Mouse (Mus musculus) embryonic facial prominence, embryonic 10.5 days (tissue): ENCODE measurements around the gene Gria1. TPM values are rescaled to one million over a fixed set of nuclear protein-coding genes. Genes with fewer than 3 reads are reported as not detected.

Experiments used
- DNase-seq: peaks from one replicate; pipeline ENCODE4 v3.0.0-alpha.2; 2017; ENCODE audit warnings: low spot score
- H3K27ac ChIP-seq: fragments of 300-500 bp; sonication (generic); replicated peaks from 2 replicates; pipeline ENCODE4 v1.5.1; 2016; ENCODE audit warnings: mild to moderate bottlenecking
- H3K27me3 ChIP-seq: fragments of 300-500 bp; sonication (generic); replicated peaks from 2 replicates; pipeline ENCODE4 v1.6.1; 2016; ENCODE audit warnings: low read depth, mild to moderate bottlenecking; ENCODE audit not compliant: poor library complexity, severe bottlenecking
- H3K36me3 ChIP-seq: fragments of 300-500 bp; sonication (generic); replicated peaks from 2 replicates; pipeline ENCODE4 v1.6.1; 2016; ENCODE audit warnings: mild to moderate bottlenecking, moderate library complexity
- H3K4me1 ChIP-seq: fragments of 300-500 bp; sonication (generic); 2 replicates; pipeline ENCODE4 v1.6.1; 2016
- H3K4me3 ChIP-seq: fragments of 300-500 bp; sonication (generic); 2 replicates; pipeline ENCODE4 v1.5.1; 2016; ENCODE audit warnings: mild to moderate bottlenecking, moderate library complexity
- H3K9me3 ChIP-seq: fragments of 300-500 bp; sonication (generic); 2 replicates; pipeline ENCODE4 v1.6.1; 2016; ENCODE audit warnings: mild to moderate bottlenecking
- WGBS: fragments of 180-500 bp; shearing (Covaris S2); methylation state at CpG from one replicate; pipeline ENCODE4 v1.1.7; 2016; 5-methylcytosine and 5-hydroxymethylcytosine counted together
- polyA plus RNA-seq: library from polyadenylated mRNA; unstranded; fragments of >200 nt; fragmentation: Nextera tagmentation; extraction: Ambion mirVana; gene quantifications from 2 replicates; pipeline ENCODE4 v1.2.1, GENCODE M21; 2016

Gria1 gene
- 1.1 and 1.3 TPM in 2 replicates for polyA plus RNA-seq

- H3K4me1 ChIP-seq = peaks cover 36% of the 10 kb centered on the region
- DNase-seq = peak; percentile 23
- H3K36me3 ChIP-seq = no peaks in the 10 kb centered on the region
- peaks cover 45% of the 10 kb centered on the region for H3K27me3 ChIP-seq
- no peaks in the 10 kb centered on the region for H3K9me3 ChIP-seq
- H3K27ac ChIP-seq = no peak within 1 kb of the TSS; the same call in 1 of the 2 replicates
- peak within 1 kb of the TSS; percentile 46 for H3K4me3 ChIP-seq
- WGBS = 22% methylated on average over 6 of the region's 6 CpGs
Observed at GRCm38 (mm10) chr11:57011024-57011690, at the start of gene Gria1. Gria1 (plus strand) TSS chr11:57011387.

- no peak overlapping the region for H3K27ac ChIP-seq
- H3K4me1 ChIP-seq = no peaks in the 10 kb centered on the region
- WGBS = 88% methylated on average over 3 of the region's 3 CpGs
- H3K36me3 ChIP-seq = no peaks in the 10 kb centered on the region
- H3K9me3 ChIP-seq = no peaks in the 10 kb centered on the region
- DNase-seq = no peak
- no peaks in the 10 kb centered on the region for H3K27me3 ChIP-seq
- H3K4me3 ChIP-seq = no peak overlapping the region
Observed at GRCm38 (mm10) chr11:56961751-56962150, 49.4 kb upstream of the Gria1 start.

GRCm38 (mm10) chr11:56972814-56973213 is 38.4 kb upstream of the Gria1 start:
- Histone ChIP-seq H3K36me3 (no peaks in the 10 kb centered on the region), H3K4me1 (no peaks in the 10 kb centered on the region), H3K4me3 (no peak overlapping the region), H3K27me3 (no peaks in the 10 kb centered on the region), H3K9me3 (0 out of 2 replicates have a peak, but pooled peaks cover 3% of the 10 kb centered on the region), H3K27ac (no peak overlapping the region)
- 87% methylated on average over 1 of the region's 1 CpGs for WGBS
- no peak for DNase-seq

GRCm38 (mm10) chr11:56984321-56985000 is 26.7 kb upstream of the Gria1 start:
- no peak for DNase-seq
- Histone ChIP-seq H3K4me1 (no peaks in the 10 kb centered on the region), H3K36me3 (no peaks in the 10 kb centered on the region), H3K4me3 (no peak overlapping the region), H3K9me3 (peaks cover 3% of the 10 kb centered on the region; the same call in 1 of the 2 replicates), H3K27ac (no peak overlapping the region), H3K27me3 (no peaks in the 10 kb centered on the region)
- WGBS = 93% methylated on average over 3 of the region's 3 CpGs

GRCm38 (mm10) chr11:56985457-56985856 is 25.7 kb upstream of the Gria1 start:
- no peaks in the 10 kb centered on the region for H3K9me3 ChIP-seq
- no peak overlapping the region for H3K27ac ChIP-seq
- H3K4me1 ChIP-seq = no peaks in the 10 kb centered on the region
- H3K27me3 ChIP-seq = no peaks in the 10 kb centered on the region
- no peaks in the 10 kb centered on the region for H3K36me3 ChIP-seq
- H3K4me3 ChIP-seq = no peak overlapping the region
- 88% methylated on average over 4 of the region's 4 CpGs for WGBS
- no peak for DNase-seq

GRCm38 (mm10) chr11:56999601-57000001 is 11.6 kb upstream of the Gria1 start:
- H3K9me3 ChIP-seq = no peaks in the 10 kb centered on the region
- no peak overlapping the region for H3K4me3 ChIP-seq
- no peaks in the 10 kb centered on the region for H3K27me3 ChIP-seq
- 80% methylated on average over 3 of the region's 3 CpGs for WGBS
- H3K4me1 ChIP-seq = peaks cover 7% of the 10 kb centered on the region
- no peak overlapping the region for H3K27ac ChIP-seq
- no peak for DNase-seq
- no peaks in the 10 kb centered on the region for H3K36me3 ChIP-seq

- DNase-seq = peak; percentile 59
- peak overlapping the region; percentile 69 for H3K27ac ChIP-seq
- H3K4me3 ChIP-seq = no peak overlapping the region
- H3K4me1 ChIP-seq = peaks cover 20% of the 10 kb centered on the region
- H3K27me3 ChIP-seq = 0 out of 2 replicates have a peak, but pooled peaks cover 6% of the 10 kb centered on the region
- 22% methylated on average over 3 of the region's 3 CpGs for WGBS
- H3K36me3 ChIP-seq = no peaks in the 10 kb centered on the region
- no peaks in the 10 kb centered on the region for H3K9me3 ChIP-seq
Observed at GRCm38 (mm10) chr11:57004611-57005010, 6.6 kb upstream of the Gria1 start.

GRCm38 (mm10) chr11:57005341-57005740 is 5.8 kb upstream of the Gria1 start:
- DNase-seq = no peak
- H3K27ac ChIP-seq = peak overlapping the region; percentile 69
- peaks cover 20% of the 10 kb centered on the region for H3K4me1 ChIP-seq
- 76% methylated on average over 7 of the region's 7 CpGs for WGBS
- H3K36me3 ChIP-seq = no peaks in the 10 kb centered on the region
- no peaks in the 10 kb centered on the region for H3K9me3 ChIP-seq
- no peak overlapping the region for H3K4me3 ChIP-seq
- H3K27me3 ChIP-seq = peaks cover 13% of the 10 kb centered on the region

GRCm38 (mm10) chr11:57007790-57008189 is 3.4 kb upstream of the Gria1 start:
- 91% methylated on average over 4 of the region's 4 CpGs for WGBS
- no peak overlapping the region for H3K4me3 ChIP-seq
- no peak for DNase-seq

GRCm38 (mm10) chr11:57010611-57011010 is 576 bp upstream of the Gria1 start:
- Histone ChIP-seq H3K27ac (no peak overlapping the region), H3K4me3 (no peak overlapping the region), H3K9me3 (no peaks in the 10 kb centered on the region), H3K36me3 (no peaks in the 10 kb centered on the region), H3K4me1 (peaks cover 39% of the 10 kb centered on the region), H3K27me3 (peaks cover 45% of the 10 kb centered on the region)
- DNase-seq = no peak
- WGBS = 65% methylated on average over 6 of the region's 6 CpGs

More at GRCm38 (mm10) chr11:57007790-57008189, 3.4 kb upstream of the Gria1 start:
- H3K36me3 ChIP-seq = no peaks in the 10 kb centered on the region
- H3K4me1 ChIP-seq = peaks cover 41% of the 10 kb centered on the region
- H3K27me3 ChIP-seq = peaks cover 37% of the 10 kb centered on the region
- no peak overlapping the region for H3K27ac ChIP-seq
- H3K9me3 ChIP-seq = no peaks in the 10 kb centered on the region

GRCm38 (mm10) chr11:57011691-57012039 is 478 bp downstream of the Gria1 start:
- no peak overlapping the region; the same call in 1 of the 2 replicates for H3K27ac ChIP-seq
- WGBS = 1% methylated on average over 11 of the region's 11 CpGs

GRCm38 (mm10) chr11:57012287-57012921 is 1.2 kb downstream of the Gria1 start:
- Histone ChIP-seq H3K27ac (no peak overlapping the region), H3K36me3 (no peaks in the 10 kb centered on the region), H3K9me3 (no peaks in the 10 kb centered on the region), H3K4me1 (peaks cover 36% of the 10 kb centered on the region), H3K4me3 (peak overlapping the region; percentile 46; the same call in 1 of the 2 replicates), H3K27me3 (peaks cover 45% of the 10 kb centered on the region)
- no peak for DNase-seq
- WGBS = 29% methylated on average over 13 of the region's 13 CpGs

More at GRCm38 (mm10) chr11:57011691-57012039, 478 bp downstream of the Gria1 start:
- H3K9me3 ChIP-seq = no peaks in the 10 kb centered on the region
- peaks cover 45% of the 10 kb centered on the region for H3K27me3 ChIP-seq
- peaks cover 36% of the 10 kb centered on the region for H3K4me1 ChIP-seq
- DNase-seq = peak; percentile 40
- H3K4me3 ChIP-seq = peak overlapping the region; percentile 46
- H3K36me3 ChIP-seq = no peaks in the 10 kb centered on the region
